Mouse (Mus musculus) adrenal gland, postnatal 25 days (tissue): ENCODE measurements around the gene Lhpp. TPM values are rescaled to one million over a fixed set of nuclear protein-coding genes. Genes with fewer than 3 reads are reported as not detected.

Experiments used
- DNase-seq: peaks from one replicate; pipeline ENCODE4 v3.0.0; 2021; ENCODE audit warnings: mixed read lengths
- long read RNA-seq: library from polyadenylated mRNA; stranded (forward); transcript quantifications from one replicate; pipeline ENCODE4 v2.0.0, GENCODE M21; 2021
- total RNA-seq: library from RNA; stranded (reverse); gene quantifications from 2 replicates; pipeline ENCODE4 v1.2.3, GENCODE M21; 2021

Lhpp gene
- total RNA-seq: 20.6 and 32.1 TPM in 2 replicates
- long read RNA-seq, transcript Lhpp-201 (7 exons, 1,612 nt): major isoform, 16 of 20 reads
- long read RNA-seq, partial matches to known transcripts: 1 of 20 reads
- long read RNA-seq, other reads (novel, unspliced or antisense): 2 of 20 reads

DNA sequence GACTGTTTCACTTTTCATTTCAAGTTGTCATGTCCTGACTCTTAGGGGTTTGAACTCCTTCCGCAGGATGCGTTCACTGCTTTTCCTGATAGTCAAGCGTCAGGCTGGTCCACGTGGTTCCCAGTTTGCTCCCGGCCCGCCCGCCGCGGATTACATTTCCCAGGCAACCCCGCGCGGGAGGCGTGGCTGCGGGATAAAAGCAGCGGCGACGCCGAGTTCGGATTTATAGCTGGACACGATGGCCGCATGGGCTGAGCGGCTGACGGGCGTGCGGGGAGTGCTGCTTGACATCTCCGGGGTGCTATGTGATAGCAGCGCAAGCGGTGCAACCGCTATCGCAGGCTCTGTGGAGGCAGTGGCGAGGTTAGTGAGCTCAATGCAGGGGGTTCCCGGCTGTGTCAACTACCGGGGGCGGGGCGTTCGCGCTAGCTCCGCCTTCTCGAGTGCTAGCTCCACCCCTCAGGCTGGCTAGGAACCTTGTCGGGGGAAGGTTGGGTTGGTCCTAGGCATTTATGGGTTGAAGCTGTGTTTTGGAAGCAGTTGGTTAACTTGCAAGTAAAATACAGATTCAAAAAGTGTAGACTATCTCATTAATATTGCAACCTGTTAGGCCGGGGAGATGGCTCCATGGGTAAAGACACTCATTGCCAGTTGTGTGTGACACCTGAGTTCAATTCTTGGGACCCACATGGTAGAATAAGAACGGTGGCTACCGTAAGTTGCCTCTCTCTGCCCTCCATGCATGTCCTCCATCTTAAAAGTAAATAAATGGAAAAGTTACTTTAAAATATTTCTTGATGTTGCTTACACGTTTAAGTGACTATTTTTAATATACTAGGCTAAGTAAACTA lies at the start of gene Lhpp:
TSS of gene Lhpp (plus strand) at position 171 of the 851 bp plus-strand sequence.
- peak; percentile 87 for DNase-seq

DNA sequence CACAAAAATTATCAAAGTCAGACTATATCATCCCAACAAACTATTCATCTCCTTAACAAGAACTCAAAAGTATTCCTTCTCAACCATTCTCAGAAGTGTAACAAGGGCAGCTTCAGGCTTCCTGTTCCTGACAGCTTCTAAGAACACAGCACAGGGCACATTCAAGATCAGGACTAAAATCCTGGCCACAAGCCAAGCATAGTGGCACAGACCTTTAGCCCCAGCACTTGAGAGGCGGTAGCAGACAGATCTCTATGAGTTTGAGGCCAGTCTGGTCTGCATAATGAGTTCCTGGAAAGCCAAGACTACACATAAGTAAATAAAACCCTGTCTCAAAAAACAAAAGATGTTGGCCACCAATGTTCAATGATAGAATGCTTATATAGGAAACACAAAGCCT lies 44.6 kb upstream of the Lhpp start:
- no peak for DNase-seq

DNA sequence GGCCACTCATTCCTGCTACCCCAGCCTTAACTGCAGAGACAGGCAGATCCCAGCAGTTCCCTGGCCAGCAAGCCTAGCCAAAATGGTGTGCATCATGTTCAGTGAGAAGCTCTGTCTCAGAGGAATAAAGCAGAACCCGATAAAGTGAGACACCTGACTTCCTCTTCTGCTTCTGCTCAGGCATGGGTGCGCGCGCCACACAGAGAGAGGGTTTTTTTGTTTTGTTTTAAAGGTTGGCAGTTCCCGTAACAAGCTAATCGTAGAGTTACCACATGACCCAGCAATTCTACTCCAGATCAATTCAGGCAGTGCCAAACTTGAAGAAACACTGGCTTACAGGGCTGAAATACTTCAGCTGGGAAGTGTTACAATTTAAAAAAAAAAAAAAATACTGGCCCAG lies 41.6 kb upstream of the Lhpp start:
- no peak for DNase-seq

DNA sequence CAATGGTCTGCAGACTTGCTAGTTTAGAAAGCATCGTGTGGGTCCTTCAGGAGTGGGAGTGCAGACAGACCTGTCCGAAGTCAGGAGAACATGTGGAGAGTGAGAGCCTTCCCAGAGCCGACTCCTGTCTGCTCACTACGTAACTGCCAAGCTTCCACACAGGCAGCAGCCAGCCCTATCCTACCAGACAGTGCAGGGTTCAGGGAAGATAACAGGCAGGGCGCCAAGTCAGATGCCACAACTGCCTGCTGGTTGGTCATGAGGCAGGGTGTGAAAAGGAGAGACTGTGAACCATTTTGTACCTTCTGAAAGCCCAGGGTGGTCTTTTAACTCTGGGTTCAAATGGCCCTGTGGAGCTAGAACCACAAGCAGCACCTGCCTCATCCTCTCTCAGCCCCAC lies 40.4 kb upstream of the Lhpp start:
- DNase-seq: no peak

DNA sequence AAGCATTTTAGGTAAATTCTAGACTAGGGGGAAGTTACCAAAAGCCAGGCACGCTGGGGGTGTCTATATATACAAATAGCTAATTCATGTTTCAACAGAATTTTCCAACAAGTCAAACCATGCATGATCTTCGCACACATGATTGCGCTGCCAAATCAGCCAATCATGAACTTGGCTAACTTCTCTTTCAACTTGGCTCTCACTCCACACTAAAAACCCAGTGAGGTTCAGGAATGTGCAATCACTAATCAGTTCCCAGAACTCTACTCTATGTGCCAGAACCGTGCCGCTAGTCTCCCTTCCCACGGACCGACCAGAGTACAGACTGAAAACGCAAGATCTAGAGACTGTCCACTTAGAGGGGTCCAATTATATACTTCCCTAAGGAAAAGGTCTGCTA lies 39.0 kb upstream of the Lhpp start:
- DNase-seq: no peak

DNA sequence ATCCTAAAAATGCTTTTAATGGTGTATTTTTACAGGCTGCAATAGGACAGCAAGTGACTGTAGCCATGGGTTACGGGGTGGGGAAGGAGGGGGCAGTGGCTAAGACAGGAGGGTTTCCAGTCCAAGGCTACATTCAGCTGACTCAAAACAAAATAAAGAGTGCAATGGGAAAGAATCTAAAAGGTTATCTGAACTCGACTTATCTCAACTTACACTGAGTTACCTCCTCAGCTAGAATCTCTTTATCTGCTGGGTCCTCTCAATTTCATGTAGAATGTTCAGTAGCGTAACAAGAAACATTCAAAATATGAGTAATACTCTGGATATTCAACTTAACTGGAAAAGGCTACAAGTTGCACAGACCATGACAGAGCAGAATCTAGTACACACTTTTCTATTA lies 37.7 kb upstream of the Lhpp start:
- no peak for DNase-seq

DNA sequence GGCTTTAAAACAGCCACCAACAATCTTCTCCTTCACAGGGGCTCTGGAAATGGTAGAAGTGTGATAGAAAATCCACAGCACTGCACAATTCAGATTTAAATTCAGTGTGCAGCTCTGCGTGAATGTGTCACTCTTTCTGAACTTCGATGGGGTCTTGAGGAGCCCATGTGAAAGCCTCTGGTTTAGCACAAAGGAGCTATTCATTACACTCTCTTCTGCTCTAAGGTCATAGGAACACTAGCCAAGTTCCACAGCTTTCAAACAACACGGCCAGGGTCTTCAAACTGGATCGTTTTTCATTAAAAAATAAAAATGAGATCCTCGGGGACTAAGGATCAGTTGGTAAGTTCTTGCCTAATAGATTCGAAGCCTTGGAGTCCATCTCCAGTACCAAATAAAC lies 37.2 kb upstream of the Lhpp start:
- no peak for DNase-seq

DNA sequence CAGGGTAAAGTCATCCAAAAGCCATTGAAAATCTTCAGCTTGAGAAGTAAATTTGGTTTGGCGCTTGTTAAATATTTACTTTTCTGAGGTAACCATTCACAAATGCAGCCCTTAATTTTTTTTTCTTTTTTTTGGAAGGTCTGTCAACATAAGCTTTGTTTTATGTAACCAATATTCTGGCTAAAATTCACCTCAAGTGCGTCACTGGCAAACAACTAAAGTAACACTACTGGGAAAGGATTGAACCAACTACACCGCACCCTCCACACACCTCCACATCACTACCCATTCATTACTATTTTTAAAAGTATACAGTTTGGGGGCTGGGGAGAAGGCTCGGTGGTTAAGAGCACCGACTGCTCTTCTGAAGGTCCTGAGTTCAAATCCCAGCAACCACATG lies 35.8 kb upstream of the Lhpp start:
- DNase-seq: no peak

DNA sequence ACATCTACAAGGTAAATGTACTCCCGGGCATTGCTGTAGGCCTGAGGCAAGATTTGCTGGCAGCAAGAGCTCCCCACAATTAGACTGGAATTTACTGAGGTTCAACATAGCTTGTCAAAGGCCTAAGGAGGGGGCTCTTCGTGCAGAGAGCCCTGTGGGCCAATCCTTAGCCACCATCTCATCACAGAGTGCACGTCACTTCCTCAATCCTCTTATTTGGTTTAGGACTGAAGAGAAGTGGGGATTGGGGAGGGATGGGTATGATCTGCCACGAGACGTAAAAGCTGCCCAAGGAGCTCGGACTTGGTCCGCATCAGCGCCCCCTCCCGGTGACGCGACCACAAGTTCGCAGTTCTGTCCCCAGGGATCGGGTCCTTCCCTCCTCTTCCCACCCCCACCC lies 34.8 kb upstream of the Lhpp start:
- DNase-seq: peak; percentile 83

DNA sequence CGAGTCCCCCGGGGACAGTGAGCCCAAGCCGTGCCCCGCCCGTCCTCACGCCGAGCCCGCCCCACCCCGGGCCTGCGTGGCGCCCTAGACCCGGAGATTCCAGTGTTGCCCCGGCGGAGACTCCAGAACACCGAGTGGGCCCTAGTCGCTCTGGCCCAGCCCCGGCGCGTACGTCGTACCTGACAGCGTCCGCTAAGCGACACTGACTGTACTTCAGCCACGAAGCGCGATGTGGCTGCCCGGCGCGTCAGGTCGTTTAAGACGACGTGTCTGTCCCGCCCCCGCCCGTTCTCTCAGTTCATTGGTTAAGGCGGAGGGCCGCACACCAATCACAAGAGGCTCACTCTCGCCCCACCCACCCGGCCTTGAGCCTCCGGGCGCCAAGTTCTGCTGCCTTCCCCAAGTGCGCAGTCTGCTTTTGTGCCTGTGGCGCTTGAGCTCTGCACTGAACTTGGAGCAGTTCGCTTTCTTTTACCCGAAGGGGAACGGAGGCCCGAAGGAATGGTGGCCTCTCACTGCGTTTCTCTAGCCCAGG lies 34.3 kb upstream of the Lhpp start, which contains the start of gene Oat:
TSS of gene Oat (minus strand) at position 283 of the 535 bp plus-strand sequence.
- peak; percentile 94 for DNase-seq

DNA sequence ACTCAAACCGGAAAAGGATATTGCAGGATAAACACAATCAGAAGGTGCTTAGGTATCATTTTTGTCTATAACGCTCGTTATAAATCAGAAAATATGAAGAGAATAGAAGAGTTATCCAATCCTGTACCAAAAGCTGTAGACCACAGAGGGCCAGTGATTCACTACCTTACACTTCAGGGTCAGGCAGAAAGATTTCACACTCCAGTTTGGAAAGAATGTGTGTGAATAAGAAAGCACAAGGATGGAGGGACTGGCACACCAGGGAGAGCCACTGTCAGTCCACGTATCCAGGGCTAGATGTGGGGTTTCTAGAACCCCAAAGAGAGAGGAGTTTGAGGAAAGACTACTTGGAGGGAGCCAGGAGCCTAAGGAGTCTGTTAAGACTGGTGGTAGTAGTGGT lies 33.5 kb upstream of the Lhpp start:
- no peak for DNase-seq

DNA sequence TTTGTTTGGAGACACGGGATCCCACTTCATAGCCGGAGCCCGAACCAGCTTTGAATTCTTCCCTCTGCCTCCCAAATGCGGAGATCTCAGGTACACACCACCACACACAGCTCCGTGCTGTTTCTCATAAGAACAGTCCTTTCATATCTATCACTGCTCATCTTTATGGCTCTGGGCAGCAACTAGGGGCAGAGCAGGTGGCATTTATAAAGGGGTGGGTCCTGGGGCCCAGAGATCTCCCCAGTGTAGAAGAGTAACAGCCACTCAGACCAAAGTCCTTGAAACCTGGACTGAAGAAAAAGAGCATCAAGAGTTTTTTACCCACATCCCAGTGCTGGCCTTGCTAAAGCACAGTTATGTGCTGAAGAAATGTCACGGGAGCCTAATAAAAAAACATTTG lies 29.9 kb upstream of the Lhpp start:
- no peak for DNase-seq

DNA sequence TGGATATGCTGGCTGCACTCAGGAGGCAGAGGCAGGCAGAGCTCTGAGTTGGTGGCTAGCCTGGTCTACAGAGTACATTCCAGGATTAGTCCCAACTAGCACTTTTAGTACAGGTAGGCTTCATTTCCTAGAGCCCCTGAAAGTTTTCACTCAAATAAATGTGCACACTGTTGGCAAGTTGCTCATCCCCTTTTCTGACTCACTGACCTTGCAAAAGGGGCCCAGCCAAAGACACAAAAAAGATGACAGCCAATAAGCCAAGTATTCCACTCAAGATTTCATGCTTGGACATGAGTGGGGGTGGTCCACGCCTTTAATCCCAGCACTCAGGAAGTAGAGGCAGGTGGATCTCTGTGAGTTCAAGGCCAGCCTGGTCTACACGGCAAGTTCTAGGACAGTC lies 29.0 kb upstream of the Lhpp start:
- DNase-seq: no peak

DNA sequence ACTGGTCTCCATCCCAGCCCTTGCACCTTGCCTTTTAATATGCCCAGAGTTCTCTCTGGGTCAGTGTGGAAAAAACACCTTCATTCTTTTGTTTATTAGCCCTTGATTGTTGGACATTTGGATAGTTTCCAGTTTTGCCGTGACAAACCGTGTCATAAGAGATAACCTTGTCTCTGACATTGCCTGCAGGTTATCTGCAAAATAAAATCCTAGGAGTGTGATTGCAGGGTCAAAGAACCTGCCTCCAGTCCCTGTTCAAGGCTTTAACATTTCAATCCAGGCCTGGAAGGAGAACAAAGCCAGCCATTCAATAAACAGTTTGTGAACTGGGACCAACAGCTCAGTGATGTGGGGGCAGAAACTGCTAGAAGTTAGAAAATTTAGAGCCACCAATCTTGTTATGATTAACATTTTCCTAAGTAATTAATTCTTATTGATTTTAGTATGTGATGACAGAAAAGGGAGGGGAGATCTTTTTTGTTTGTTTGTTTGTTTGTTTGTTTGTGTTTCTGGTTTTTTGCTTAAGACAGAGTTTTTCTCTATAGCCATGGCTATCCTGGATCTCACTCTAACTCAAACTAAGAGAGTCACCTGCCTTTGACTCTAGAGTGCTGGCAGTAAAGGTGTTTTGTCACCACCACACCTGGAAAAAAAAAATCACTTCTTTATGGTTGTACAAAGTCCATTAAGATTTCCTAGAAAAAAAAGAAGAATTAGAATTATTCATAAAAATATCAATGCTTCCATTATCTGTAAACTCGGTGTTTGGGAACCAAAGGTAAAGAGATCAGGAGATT lies 24.5 kb upstream of the Lhpp start:
- DNase-seq: no peak

DNA sequence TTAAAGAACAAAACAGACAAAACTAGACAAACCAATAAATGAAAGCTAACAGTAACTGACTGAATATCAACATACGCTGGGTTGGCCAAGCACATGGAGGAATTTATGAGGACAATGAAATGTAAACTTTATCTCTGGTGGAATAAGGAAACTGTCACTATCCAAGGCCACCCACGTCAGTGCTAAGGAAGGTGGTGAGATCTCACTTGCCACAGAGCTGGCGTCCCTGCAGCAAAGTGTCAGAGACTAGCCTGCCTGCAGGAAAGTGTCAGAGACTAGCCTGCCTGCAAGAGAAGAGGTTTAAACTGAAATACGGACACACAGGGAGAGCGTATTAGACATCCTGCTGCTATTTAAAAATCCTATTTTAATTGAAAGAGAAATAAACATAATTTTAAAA lies 23.3 kb upstream of the Lhpp start:
- no peak for DNase-seq

DNA sequence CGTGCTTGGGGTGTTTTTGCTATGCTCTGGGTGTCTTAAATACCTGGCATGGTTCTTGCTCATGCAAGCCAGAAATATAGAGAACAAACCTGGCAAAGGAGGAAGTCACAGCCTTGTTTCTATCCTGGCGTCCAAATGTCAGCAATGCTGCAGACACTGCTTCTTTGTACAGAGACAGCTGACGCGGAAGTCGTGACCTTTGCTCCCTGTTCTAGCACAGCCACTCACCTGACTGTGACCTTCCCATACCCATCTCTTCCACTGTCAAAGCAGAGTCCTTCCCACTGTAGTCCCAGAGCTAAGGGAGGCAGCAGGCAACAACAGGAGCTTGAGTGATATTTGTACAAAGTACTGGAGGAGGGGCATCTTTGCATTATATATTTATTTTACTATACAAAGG lies 20.8 kb upstream of the Lhpp start:
- DNase-seq: no peak

DNA sequence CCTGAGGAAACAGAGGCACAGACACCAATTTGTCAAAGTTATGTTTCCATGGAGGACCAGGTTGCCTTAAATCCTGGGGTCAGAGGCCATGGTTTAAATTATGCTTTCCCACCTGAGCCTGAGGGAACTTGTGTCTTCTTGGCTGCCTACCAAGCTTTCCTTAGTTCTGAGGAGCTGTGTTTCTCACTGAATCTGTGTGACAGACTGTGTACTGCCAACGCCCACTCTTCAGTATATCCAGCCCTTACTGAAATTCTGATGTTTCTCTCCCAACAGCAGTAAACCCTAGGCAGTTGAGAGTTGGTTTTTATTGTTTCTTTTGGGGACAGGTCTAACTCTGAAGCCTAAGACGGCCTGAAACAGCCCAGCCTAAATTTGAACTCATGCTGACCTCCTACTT lies 16.7 kb upstream of the Lhpp start:
- DNase-seq: no peak

DNA sequence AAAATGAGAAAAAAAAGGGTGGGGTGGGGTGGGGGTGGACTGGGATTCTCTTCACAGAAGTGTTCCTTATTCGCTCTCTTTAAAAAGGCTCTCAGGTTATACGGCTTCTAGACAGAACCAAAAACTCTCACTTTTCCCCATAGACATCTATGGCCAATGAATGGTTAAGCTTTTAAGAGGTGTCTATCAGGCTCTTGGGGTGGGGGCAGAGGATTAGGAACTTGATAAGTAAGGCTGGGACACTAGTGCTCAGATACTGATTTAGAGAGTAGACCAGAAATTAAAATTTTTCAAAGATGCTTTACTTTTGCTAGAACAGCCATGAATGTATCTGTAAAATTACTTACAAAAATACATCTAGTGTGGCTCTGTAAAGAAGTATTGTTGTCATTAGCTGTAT lies 16.1 kb upstream of the Lhpp start:
- no peak for DNase-seq

DNA sequence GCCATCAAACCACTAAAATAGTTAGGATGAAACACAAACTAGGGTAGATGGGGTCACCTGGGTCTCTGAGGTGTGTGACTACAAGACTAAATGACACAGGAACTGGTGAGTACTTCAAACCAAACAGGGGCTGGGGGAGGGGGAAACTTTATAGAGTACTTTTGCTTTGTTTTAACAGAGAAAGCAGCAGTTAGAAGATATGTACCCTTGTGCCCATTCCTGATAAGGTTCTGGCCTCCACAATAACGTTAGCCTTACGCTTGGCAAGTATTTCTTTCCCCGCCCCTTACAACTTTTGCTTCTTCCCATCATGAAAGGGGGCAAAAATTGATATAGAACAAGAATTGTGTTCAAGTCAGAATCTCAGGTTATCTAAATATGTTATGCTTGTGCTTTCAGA lies 14.7 kb upstream of the Lhpp start:
- DNase-seq: no peak

DNA sequence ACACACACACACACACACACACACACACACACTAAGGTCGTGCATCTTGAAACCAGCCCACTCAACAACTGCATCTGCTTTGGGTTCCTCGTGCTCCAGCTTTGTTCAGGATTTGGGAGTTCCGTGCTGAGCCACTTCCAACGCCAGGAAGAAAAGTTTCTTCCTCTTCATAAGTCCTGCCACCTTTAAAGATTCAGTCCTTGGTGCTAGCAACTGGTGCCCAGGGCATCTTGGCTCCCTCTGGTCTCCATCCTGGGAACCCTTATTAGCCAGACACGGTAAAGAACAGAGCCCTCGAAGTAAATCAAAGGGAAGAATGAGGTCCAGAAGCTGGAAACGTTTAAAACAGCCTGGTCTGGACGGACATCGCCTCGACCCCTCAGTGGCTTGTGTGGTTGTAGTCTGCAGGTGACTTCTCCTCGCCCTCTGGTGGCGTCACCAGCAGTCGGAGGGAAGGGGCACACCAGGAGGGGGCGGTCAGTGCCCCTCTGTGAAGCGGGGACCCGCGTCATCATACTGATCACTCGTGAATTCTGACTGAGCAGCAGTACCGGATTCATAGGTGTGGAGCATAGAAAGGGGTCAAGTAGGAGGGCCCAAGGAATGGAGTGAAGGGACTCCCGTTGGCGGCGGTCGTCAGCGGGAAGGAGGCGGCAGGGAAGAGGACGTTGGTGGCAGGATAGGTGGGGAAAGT lies 13.7 kb upstream of the Lhpp start:
- no peak for DNase-seq

DNA sequence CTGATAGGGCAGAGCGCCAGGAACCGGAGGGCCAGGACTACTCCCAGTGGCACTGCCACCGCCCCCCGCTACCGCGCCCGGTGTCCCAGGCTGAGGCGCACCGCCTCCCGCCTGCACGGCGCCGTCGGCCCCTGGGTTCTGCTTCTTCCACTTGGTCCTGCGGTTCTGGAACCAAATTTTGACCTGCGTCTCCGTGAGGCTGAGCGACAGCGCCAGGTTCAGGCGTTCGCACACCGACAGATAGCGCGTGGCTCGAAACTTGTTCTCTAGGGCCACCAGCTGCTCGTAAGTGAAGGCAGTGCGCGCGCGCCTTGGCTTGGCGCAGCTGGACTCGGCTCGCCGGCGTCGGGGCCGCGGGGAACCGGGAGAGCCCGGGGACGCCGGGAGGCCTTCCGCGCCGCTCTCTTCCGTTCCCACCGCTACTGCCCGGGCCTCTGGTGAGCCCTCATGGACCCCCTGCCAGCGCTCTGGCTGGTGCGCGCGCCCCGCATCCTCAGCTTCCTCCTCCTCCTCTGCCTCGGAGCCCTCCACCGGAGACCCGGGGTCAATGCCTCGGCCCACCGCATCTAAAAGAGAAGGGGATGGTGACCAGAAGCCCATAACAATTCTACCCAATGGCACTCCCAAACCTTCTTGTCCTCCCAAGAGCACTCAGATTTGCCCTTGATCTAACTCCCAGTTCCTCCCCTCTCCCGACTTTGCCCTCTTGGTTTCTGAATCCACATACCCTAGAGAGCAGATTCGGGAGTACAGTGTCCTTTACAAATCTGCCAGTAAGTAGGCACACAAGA lies 13.0 kb upstream of the Lhpp start:
- DNase-seq: peak; percentile 25
